Mouse (Mus musculus) embryo, embryonic 11 days (tissue): ENCODE results near the gene Cabp1.
"Not testable (repeated sequence)": the region's sequence is repeated elsewhere in the genome, so short reads cannot be mapped to it uniquely, and the experiment has no call there.

Experiments used
- DNase-seq: peaks from one replicate; pipeline ENCODE4 v3.0.0-alpha.2; 2015

Cabp1 gene

DNA sequence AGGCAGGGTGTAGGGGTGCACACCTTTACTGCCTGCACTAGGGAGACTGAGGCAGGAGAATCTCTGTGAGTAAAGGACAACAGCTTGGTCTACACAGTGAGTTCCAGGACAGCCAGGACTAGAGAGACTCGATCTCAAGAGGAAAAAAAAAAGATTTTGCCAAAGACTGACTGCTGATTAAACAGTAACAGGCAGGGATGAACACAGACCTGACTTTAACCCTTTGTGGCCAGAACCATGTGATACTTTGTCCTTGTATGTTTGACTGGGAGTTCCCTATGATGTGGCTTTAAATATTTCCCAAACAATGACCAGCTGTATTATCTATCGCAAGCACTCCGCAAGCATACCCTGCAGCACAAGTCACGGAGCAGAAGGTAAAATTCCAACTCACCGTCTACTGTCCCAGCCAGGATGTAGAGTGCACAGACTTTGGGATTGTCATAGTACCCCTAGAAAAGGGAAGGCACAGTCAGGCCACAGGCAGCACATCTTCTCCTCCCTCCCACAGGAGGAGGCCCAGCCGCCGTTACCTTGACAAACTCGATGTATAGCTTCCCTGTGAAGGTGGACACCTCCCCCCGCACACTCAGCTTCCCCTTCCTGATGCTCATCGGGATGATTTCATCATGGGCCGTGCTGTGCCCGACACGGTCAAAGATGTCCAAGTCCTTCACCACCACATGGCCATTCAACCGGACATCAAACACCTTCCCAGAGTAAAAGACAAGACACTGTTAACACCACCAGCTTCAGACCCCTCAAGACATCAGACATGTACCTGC, 44.3 kb downstream of the Cabp1 start:
- no peak for DNase-seq

DNA sequence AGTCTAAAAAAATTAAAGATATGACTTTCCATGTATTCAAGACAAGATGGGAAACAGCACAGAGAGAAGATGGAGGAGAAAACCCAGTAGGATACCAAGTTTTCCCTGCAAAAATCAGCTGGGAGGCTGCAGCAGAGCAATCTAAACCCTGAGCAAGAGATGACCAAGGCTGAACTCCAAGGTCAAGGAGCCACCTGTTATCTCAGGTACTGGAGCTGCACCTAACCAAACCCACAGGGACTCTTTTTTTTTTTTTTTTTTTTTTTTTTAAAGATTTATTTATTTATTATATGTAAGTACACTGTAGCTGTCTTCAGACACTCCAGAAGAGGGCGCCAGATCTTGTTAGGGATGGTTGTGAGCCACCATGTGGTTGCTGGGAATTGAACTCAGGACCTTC, 45.3 kb downstream of the Cabp1 start:
- DNase-seq = not testable (repeated sequence)

- DNase-seq = no peak
These were observed 45.8 kb downstream of the Cabp1 start for GRCm38 (mm10) chr5:115148378-115148777.

DNA sequence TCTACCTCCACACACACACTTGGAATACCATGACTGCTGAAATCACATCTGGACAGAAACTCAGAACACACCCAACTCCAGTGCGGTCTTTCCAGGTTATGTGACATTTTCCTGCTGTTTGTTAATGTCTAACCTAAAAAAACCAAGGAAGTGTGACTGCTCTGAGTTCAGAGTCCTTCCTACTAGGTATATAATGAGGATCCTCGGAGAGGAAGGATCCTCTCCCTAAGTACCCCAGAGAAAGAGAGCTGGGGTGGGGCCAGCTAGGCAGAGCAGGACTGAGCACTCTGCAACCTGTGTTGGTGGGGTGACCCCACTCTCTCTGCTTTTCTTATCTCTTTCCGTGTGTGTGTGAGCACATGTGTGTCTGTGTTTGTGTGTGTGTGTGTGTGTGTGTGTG, 46.8 kb downstream of the Cabp1 start:
- no peak for DNase-seq

DNA sequence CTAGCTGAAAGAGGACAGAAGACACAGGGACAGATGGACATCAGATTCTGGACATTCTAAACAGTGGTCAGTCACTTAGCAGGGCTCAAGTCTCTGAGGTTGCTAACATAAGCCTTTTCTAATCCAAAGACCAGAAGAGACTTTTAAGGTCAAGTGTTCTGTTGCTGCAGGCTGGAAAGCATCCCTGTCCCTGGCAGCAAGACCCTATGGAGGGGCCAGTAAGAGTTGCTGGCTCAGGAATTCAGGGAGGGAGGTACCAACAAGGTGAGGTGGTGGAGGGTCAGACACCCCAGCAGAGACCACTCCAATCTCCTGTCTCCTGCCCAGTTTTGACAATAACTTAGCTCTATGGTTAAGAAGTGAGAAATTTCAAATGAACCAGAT, 47.4 kb downstream of the Cabp1 start:
- no peak for DNase-seq

DNA sequence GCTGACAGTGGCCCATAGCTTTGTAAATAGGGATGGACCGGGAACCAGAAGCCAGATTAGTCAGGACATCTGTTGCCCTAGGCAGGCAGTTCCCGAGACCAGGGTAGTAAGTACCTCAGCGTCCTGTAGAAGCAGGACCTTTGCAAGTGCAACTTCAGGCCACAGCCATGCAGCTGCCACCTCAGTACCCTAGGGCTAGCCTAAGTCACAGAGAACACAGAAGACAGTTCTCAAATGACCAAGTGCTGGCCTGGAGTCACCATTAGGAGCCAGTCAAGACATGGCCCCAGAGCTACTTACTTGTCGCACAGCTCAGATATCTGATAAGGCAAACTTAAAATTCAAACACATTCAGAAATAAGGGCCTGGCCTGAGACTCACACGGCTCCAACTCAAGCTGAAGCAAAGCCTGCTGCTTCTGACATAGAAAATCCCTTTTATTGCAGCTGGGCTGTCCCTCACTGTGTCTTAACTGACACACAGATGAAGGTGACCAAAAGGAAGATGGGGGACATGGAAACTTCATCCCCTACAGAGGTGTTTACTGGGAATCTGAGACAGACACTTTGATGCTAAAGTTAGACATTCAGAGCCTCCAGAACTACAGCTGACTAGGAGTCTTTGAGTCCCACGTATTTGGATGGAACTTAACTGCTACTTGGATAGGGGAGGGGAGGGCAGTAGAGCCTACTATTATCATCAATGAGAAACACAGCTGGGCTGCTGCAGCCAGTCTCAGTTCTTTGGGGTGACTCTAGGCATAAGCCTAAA, 48.0 kb downstream of the Cabp1 start:
- no peak for DNase-seq

DNA sequence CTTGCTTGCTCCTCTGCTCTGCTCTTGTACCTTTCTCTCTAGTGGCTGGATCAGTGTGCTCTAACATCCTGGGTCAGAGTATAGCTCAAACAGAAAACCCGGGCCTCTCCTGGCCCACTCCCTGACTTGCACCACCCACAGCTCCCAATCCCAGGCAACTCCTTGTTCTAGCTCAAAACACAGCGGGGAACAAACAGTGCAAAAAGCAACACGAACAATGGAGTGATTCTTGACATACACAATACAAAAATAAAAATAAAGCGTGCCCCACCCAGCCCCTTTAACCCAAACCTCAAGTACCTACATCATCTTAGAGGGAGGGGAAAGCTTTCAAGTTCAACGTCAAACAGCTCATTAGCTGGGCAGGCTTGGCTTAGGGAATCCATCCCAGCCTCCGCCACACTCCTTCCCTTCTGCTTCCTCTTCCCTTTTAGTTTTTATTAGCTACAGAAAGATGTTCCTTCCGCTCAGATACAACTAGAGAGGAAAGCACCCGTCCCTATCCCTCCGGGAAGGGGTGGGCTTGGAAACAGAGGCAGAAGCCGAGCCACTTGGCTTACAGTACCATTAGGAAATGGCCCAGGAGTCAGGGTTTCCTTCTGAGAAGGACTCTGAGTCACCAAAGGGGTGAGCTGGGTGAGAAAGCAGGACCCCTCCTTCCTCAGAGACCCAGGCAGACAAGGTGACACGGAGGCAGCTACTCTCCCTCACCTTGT, 48.8 kb downstream of the Cabp1 start:
- DNase-seq = no peak

GRCm38 (mm10) chr5:115144471-115144870, 49.7 kb downstream of the Cabp1 start:
- DNase-seq = no peak

DNA sequence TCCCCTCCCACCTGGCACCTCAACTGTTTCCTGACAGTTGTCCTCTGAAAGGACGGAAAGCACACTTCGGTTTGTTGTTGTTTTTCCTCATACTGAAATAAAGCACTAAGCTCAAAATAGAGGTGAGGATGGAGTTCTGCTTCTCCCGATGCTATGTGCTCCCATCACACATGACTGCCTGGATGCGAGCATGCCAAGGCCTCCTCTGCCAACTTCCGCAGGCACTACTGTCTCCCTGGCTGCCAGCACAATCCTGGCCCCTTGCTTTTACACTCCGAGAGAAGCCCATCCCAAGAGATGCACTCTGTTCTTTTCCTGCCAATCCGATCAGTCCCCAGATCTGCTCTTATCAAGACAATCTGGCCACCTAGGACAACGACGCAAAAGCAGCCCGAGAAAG, 50.6 kb downstream of the Cabp1 start:
- no peak for DNase-seq

DNA sequence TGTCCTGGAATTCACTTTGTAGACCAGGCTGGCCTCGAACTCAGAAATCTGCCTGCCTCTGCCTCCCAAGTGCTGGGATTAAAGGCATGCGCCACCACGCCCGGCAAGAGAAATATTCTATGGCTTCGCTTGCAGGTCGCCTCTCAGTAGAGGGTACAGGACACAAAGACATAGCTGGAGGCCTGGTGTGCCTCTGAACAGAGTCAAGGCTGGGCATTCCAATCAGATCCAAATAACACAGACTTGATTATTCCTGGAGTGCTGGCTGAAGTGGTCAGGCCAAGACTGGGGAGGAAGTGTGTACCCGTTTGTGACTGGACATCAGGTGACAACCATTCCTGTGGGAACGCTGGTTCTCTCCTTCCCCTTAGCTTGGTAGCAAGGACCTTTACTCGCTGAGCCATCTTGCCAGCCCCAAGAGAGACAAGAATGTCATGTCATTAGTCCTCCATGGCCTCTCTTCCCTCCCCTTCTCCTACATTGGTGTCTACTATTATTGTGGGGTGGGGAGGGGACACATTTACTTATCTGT, 51.9 kb downstream of the Cabp1 start:
- DNase-seq = no peak

DNA sequence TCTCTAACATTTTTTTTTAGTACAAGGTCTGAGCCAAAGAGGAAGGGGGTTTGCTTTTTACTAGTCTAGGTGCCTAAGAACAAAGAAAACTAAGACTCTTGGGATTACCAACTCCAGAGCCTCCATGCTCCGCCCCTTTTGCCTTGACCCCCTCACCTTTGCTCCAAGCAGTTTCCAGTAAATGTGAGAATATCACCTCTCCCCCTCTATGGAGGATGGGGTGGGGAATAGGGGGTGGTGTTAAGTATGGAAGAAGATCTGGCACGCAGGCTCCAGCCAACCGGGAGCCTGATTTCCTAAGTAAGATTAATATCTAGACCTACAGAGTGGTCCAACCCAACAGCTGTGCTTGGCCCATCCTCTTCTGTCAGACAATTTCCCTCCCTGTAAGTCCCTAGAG, 53.5 kb downstream of the Cabp1 start:
- no peak for DNase-seq

DNA sequence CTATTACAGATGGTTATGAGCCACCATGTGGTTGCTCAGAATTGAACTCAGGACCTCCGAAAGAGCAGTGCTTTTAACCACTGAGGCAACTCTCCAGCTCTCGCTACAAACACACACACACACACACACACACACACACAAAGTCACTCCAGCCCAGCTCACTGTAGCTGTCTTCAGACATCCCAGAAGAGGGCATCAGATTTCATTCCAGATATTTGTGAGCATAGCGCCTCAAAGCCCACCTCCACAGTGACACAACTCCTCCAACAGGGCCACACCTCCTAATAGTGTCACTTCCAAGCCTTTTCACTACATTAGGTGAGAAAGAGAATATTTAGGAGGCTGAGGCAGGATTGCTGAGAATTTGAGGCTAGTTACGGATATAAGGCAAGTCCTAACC, 55.1 kb downstream of the Cabp1 start:
- DNase-seq = no peak

GRCm38 (mm10) chr5:115134234-115135165, 59.7 kb downstream of the Cabp1 start, which contains the start of gene Unc119b:
Gene Unc119b (minus strand): TSS chr5:115134975.
- DNase-seq = peak; percentile 94

- DNase-seq = no peak
These were observed 60.7 kb downstream of the Cabp1 start for GRCm38 (mm10) chr5:115133358-115134066.

GRCm38 (mm10) chr5:115132465-115132864, 61.7 kb downstream of the Cabp1 start:
- DNase-seq = no peak

DNA sequence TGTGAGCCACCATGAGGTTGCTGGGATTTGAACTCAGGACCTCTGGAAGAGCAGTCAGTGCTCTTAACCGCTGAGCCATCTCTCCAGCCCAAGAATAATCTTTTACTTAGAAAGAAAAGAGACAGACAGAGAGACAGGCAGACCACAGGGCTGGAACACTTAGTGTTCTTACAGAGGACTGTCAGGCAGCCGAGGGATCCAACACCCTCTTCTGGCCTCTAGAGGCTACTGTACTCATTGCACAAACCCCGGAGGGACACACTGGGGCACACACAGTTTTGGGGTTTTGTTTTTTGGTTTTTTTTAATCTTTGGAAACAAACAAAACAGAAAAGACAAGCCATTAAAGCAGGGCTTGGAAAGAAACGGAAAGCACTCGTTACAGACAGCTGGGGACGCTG, 64.9 kb downstream of the Cabp1 start:
- DNase-seq = no peak

DNA sequence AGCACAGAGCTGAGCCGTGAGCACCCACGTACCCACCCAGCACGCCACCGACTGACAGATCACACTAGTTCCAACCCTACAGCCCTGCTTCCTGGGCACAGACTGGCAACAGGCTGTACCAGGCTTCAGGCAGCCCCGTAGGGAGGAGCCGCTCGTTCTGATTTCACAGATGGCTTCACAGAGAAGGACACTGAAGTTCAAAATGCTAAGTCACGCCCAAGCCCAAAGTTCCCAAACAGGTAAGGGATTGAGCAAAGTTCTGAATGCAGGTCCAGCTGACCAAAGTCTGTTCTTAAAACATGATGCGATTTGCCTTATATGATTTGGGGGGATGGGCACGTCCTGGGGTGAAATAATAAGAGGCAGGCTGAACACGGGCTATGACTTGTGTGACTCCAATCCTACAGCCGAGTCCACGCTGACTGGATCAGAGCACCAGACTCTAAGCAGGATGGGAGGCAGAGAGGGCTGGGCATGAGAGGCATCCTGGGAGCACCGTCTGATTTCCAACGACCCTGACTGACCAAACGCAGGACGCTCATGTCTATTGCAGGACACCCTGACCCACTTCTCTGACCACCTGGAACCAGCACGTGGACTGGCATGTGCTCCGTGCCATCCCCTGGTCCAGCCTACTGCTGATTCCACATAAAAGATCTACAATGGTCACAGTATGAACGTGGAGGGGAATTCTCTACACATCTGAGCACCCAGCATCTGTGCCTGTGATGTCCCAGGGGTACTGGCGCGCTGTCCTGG, 66.6 kb downstream of the Cabp1 start:
- no peak for DNase-seq

GRCm38 (mm10) chr5:115126578-115127312, 67.4 kb downstream of the Cabp1 start:
- no peak for DNase-seq

DNA sequence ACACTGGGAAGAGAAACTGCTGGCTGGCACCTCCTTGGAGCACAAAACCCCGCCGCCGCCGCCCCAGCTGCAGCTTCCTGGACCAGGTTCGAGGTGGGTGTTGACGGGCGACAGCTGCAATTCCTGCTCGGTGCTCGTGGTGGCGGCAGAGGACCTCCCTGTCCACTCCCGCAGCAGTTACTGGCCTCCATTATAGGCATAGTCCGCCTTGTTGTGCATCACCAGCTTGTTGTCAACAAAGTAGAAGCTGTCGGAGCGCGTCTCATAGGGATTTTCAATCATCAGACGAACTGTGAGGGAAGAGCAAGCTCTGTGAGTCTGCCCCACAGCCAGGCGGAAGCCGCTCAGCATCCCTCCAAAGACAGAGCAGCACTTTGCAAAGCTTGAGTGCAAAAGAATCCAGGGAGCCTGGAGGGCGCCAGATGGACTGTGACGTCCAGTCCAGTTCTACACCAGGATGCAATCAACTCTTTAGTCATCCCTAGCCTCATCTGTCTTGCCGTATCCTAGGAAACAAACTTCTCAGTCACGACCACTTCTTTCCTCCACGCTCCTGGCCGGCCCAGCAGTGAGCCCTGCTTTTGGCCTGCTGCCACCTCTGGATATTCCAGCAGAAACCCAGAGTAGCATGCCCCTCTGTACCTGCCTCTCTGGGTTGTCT, 68.8 kb downstream of the Cabp1 start:
- DNase-seq = peak; percentile 84

DNA sequence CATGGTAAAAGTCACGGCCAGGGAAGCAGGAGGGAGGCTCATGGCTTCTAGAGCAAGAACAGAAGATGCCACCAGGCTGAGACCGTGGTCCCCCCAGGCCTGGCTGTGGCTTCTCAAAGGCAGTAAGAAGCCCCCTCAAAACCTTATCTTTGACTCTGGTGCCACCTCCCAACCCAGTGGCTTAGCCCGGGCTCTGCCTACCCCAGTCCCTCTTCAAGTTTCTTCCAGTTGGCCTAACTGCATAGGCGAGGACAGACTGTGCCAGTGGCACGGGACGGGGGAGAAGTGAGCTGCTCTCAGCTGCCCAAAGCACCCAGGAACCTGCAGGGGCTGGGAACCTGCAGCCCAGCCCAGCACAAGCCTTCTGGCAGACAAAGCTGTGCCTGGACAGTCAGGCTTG, 69.5 kb downstream of the Cabp1 start:
- DNase-seq = no peak
